Mouse (Mus musculus): ENCODE measurements around the gene Rai14. TPM values are rescaled to one million over a fixed set of nuclear protein-coding genes. Genes with fewer than 3 reads are reported as not detected.

Rai14 gene
- total and polyA plus RNA-seq, 3 experiments: not detected

DNA sequence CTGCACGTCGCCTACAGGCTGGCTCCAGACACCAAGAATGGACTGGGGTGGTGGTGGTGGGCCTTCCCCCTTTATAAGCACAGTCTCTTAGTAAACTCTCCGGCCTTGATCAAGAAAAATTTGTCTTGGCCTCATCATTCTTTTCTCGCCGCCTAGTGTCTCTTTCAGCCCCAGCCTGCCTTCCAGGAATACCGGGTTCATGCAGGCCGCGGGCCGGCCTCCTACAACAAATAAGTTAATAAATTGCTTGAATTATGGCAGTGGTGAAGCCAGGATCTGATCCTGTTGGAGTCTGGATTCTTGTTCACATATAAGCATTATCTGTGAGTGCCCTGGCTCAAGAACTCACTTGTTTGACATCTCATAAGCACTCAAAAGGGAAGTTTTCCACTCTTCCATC is 117.6 kb downstream of the Rai14 start:
- H3K9ac ChIP-seq (ENCODE audit: control insufficient read depth, low read depth, low read length, poor library complexity, severe bottlenecking): no peak overlapping the region
- H3K36me3 ChIP-seq (ENCODE audit: control insufficient read depth in 1 of 2, insufficient read depth in 2 of 2, low read length in 2 of 2): peaks cover 0 to 5% of the 10 kb centered on the region in 2 experiments; a peak in 2 of 4 replicates
- no peak for TF ChIP-seq GATA1 (IDR thresholded peaks at IDR 0.05; ENCODE audit: low read depth, low read length)
- TF ChIP-seq RAD21 (IDR thresholded peaks at IDR 0.05; ENCODE audit: low read depth, low read length): no peak
- no peak for TF ChIP-seq NRF1 (IDR thresholded peaks at IDR 0.05; ENCODE audit: insufficient read depth, low read depth, low read length, poor library complexity, severe bottlenecking)
- no peak for TF ChIP-seq GABPA (IDR thresholded peaks at IDR 0.05; ENCODE audit: low read depth, low read length)
- TF ChIP-seq EP300 (IDR thresholded peaks at IDR 0.05; ENCODE audit: low read depth in 1 of 2, low read length in 2 of 2): no peak
- no peak for TF ChIP-seq POLR2AphosphoS5 (IDR thresholded peaks at IDR 0.05; ENCODE audit: borderline replicate concordance, low read depth, low read length)
- TF ChIP-seq TAL1 (IDR thresholded peaks at IDR 0.05; ENCODE audit: low read length): no peak
- no peak for TF ChIP-seq MAX (IDR thresholded peaks at IDR 0.05; ENCODE audit: low read length)
- TF ChIP-seq MYC (IDR thresholded peaks at IDR 0.05; ENCODE audit: low read depth, low read length): no peak
- no peak for TF ChIP-seq TBP (IDR thresholded peaks at IDR 0.05; ENCODE audit: low read depth, low read length)
- no peak for TF ChIP-seq KAT2A (conservative IDR thresholded peaks at IDR 0.05; ENCODE audit: low read depth, low read length)
- no peak for TF ChIP-seq MEF2A (IDR thresholded peaks at IDR 0.05; ENCODE audit: extremely low read depth, insufficient replicate concordance, low read depth, low read length, poor library complexity, severe bottlenecking)
- TF ChIP-seq E2F4 (IDR thresholded peaks at IDR 0.05; ENCODE audit: borderline replicate concordance, low read depth, low read length): no peak
- TF ChIP-seq ELF1 (IDR thresholded peaks at IDR 0.05; ENCODE audit: low read depth, low read length): no peak
- H3K4me3 ChIP-seq (ENCODE audit: control insufficient read depth in 1 of 2, insufficient read depth in 1 of 2, low read depth in 2 of 2, low read length in 2 of 2): no peak overlapping the region
- H3K9me3 ChIP-seq (replicated peaks; ENCODE audit: insufficient read depth, low read length): no peaks in the 10 kb centered on the region
- DNase-seq (ENCODE audit: low read depth, low spot score): no peak
- H3K27me3 ChIP-seq (ENCODE audit: control insufficient read depth in 1 of 2, insufficient read depth in 2 of 2, low read length in 2 of 2): no peaks in the 10 kb centered on the region
- no peak overlapping the region for H3K27ac ChIP-seq (ENCODE audit: control insufficient read depth, low read depth, low read length)
- H3K79me2 ChIP-seq (ENCODE audit: control insufficient read depth, insufficient read depth, low read length, poor library complexity): no peaks in the 10 kb centered on the region
- peaks cover 0 to 9% of the 10 kb centered on the region in 2 experiments; a peak in 2 of 4 replicates for H3K4me1 ChIP-seq (ENCODE audit: control insufficient read depth in 1 of 2, insufficient read depth in 2 of 2, low read length in 2 of 2)

GRCm38 (mm10) chr15:10595408-10595807 is 119.0 kb downstream of the Rai14 start:
- no peaks in the 10 kb centered on the region for H3K9me3 ChIP-seq (replicated peaks; ENCODE audit: insufficient read depth, low read length)
- TF ChIP-seq MYC (IDR thresholded peaks at IDR 0.05; ENCODE audit: low read depth, low read length): no peak
- TF ChIP-seq KAT2A (conservative IDR thresholded peaks at IDR 0.05; ENCODE audit: low read depth, low read length): no peak
- no peak for TF ChIP-seq MAZ (IDR thresholded peaks at IDR 0.05; ENCODE audit: low read depth, low read length)
- peaks cover 0 to 5% of the 10 kb centered on the region in 2 experiments; a peak in 2 of 4 replicates for H3K36me3 ChIP-seq (ENCODE audit: control insufficient read depth in 1 of 2, insufficient read depth in 2 of 2, low read length in 2 of 2)
- H3K27ac ChIP-seq (ENCODE audit: control insufficient read depth, low read depth, low read length): no peak overlapping the region
- H3K9ac ChIP-seq (ENCODE audit: control insufficient read depth, low read depth, low read length, poor library complexity, severe bottlenecking): no peak overlapping the region
- peaks cover 0 to 9% of the 10 kb centered on the region in 2 experiments; a peak in 2 of 4 replicates for H3K4me1 ChIP-seq (ENCODE audit: control insufficient read depth in 1 of 2, insufficient read depth in 2 of 2, low read length in 2 of 2)
- no peaks in the 10 kb centered on the region for H3K27me3 ChIP-seq (ENCODE audit: control insufficient read depth in 1 of 2, insufficient read depth in 2 of 2, low read length in 2 of 2)
- no peak overlapping the region for H3K4me3 ChIP-seq (ENCODE audit: control insufficient read depth in 1 of 2, insufficient read depth in 1 of 2, low read depth in 2 of 2, low read length in 2 of 2)
- no peak for DNase-seq (ENCODE audit: low read depth, low spot score)
- H3K79me2 ChIP-seq (ENCODE audit: control insufficient read depth, insufficient read depth, low read length, poor library complexity): no peaks in the 10 kb centered on the region

Measured in MEL (cell line).